Mouse (Mus musculus): ENCODE measurements around the gene Ttc27.

DNA sequence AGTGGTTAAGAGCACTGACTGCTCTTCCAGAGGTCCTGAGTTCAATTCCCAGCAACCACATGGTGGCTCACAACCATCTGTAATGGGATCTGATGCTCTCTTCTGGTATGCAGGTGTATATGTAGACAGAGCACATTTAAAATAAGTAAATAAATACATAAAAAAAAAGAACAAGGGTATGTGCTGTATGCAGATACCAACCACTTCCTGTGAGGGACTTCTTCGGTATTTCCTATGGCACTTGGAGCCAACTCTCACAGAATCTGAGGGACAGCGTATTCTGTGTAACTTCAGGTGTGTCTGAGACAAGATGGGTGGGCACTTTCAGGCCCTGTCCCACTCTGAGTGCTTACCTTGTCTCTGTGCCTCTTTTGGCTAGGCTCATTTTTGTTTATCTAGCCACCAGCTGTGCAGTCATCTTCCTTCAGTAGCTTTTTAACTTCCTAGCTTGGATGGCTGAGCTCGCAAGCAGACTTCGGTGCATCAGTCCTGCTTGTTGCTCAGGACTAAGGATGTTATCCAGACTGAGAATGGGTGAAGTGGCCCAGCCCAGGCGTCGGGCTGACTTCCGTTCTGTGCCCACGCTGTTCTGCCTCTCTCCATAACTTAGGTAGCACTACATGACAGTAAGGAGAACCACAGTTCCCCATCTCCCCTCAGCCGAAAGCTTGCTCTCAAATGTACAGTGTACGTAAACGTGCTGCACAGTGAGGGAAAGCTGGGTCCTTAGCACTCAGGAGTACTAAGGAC lies 37.0 kb downstream of the Ttc27 start:
- TF ChIP-seq CTCF (IDR thresholded peaks at IDR 0.05; ENCODE audit: low read depth, low read length) = no peak
- TF ChIP-seq POLR2A (IDR thresholded peaks at IDR 0.05; ENCODE audit: insufficient read depth, low read length) = no peak
- TF ChIP-seq EP300 (IDR thresholded peaks at IDR 0.05; ENCODE audit: insufficient read depth, low read depth, low read length) = no peak
